Mouse (Mus musculus): ENCODE results near the gene Map3k11.

- no peak for TF ChIP-seq CTCF (IDR thresholded peaks at IDR 0.05; ENCODE audit: borderline replicate concordance, insufficient read depth, low read depth, low read length)
- no peak for TF ChIP-seq POLR2A (IDR thresholded peaks at IDR 0.05; ENCODE audit: borderline replicate concordance, insufficient read depth, low read length)
Observed at GRCm38 (mm10) chr19:5687738-5688137, 804 bp upstream of the Map3k11 start.

All from cerebellum, adult 2 months (tissue).